Mouse (Mus musculus) MEL (cell line): ENCODE results near the gene Ptpra. TPM values are rescaled to one million over a fixed set of nuclear protein-coding genes. Genes with fewer than 3 reads are reported as not detected.

Experiments
- DNase-seq: peaks from one replicate; pipeline ENCODE4 v3.0.0; 2011; ENCODE audit warnings: low read depth, low spot score
- H3K27ac ChIP-seq: 2 replicates; pipeline ENCODE4 v1.5.1; 2012; ENCODE audit warnings: low read depth, mild to moderate bottlenecking, control low read depth, low read length, moderate library complexity; ENCODE audit not compliant: control insufficient read depth
- H3K27me3 ChIP-seq, 2 experiments: fragments of 150-350 bp in 1 of 2; sonication (generic) in 1 of 2; 2 replicates each; pipeline ENCODE4 v1.6.1; 2012; ENCODE audit warnings: low read length in 2 of 2, mild to moderate bottlenecking in 2 of 2, improper control_type of control experiment in 1 of 2, moderate library complexity in 1 of 2; ENCODE audit not compliant: insufficient read depth in 2 of 2, control insufficient read depth in 1 of 2
- H3K36me3 ChIP-seq, 2 experiments: 2 replicates each; pipeline ENCODE4 v1.6.1; 2012 to 2014; ENCODE audit warnings: low read length in 2 of 2, improper control_type of control experiment in 1 of 2, inconsistent platforms in 1 of 2, mild to moderate bottlenecking in 1 of 2; ENCODE audit not compliant: insufficient read depth in 2 of 2, control insufficient read depth in 1 of 2
- H3K4me1 ChIP-seq, 2 experiments: fragments of 150-350 bp in 1 of 2; sonication (generic) in 1 of 2; 2 replicates each; pipeline ENCODE4 v1.6.1; 2012; ENCODE audit warnings: low read length in 2 of 2, improper control_type of control experiment in 1 of 2, mild to moderate bottlenecking in 1 of 2; ENCODE audit not compliant: insufficient read depth in 2 of 2, control insufficient read depth in 1 of 2
- H3K4me3 ChIP-seq, 2 experiments: fragments of 150-350 bp in 1 of 2; sonication (generic) in 1 of 2; 2 replicates each; pipeline ENCODE4 v1.5.1; 2012; ENCODE audit warnings: low read depth in 2 of 2, low read length in 2 of 2, mild to moderate bottlenecking in 2 of 2, moderate library complexity in 2 of 2, control low read depth in 1 of 2, improper control_type of control experiment in 1 of 2; ENCODE audit not compliant: control insufficient read depth in 1 of 2, insufficient read depth in 1 of 2
- H3K79me2 ChIP-seq: 2 replicates; pipeline ENCODE4 v1.6.1; 2012; ENCODE audit warnings: mild to moderate bottlenecking, low read length, moderate library complexity; ENCODE audit not compliant: control insufficient read depth, poor library complexity, insufficient read depth
- H3K9ac ChIP-seq: 2 replicates; pipeline ENCODE4 v1.6.1; 2012; ENCODE audit warnings: low read depth, mild to moderate bottlenecking, control low read depth, low read length, moderate library complexity; ENCODE audit not compliant: control insufficient read depth, poor library complexity, severe bottlenecking
- H3K9me3 ChIP-seq: fragments of 150-350 bp; sonication (generic); replicated peaks from 2 replicates; pipeline ENCODE4 v1.6.1; 2012; ENCODE audit warnings: mild to moderate bottlenecking, low read length, improper control_type of control experiment, moderate library complexity; ENCODE audit not compliant: insufficient read depth
- CHD2 ChIP-seq: IDR thresholded peaks from 2 replicates; pipeline ENCODE4 v1.6.1; 2011; ENCODE audit warnings: low read length, improper control_type of control experiment
- CTCF ChIP-seq, 3 experiments: IDR thresholded peaks in 2 of 3; conservative IDR thresholded peaks in 1 of 3; 2 replicates each; pipeline ENCODE4 v1.5.1; 2011 to 2012; ENCODE audit warnings: low read length in 3 of 3, low read depth in 2 of 3, mild to moderate bottlenecking in 2 of 3, improper control_type of control experiment in 1 of 3, inconsistent platforms in 1 of 3, mixed read lengths in 1 of 3, moderate library complexity in 1 of 3; ENCODE audit not compliant: control insufficient read depth in 1 of 3, insufficient read depth in 1 of 3, poor library complexity in 1 of 3, severe bottlenecking in 1 of 3
- EP300 ChIP-seq, 2 experiments: IDR thresholded peaks; 2 replicates each; pipeline ENCODE4 v1.6.1; 2011; ENCODE audit warnings: improper control_type of control experiment in 2 of 2, low read length in 2 of 2, low read depth in 1 of 2, mild to moderate bottlenecking in 1 of 2
- ETS1 ChIP-seq: IDR thresholded peaks from 2 replicates; pipeline ENCODE4 v1.6.1; 2012; ENCODE audit warnings: low read depth, mild to moderate bottlenecking, inconsistent platforms, low read length, improper control_type of control experiment, moderate library complexity
- GATA1 ChIP-seq: IDR thresholded peaks from 2 replicates; pipeline ENCODE4 v1.6.1; 2011; ENCODE audit warnings: low read depth, low read length, improper control_type of control experiment
- NELFE ChIP-seq: IDR thresholded peaks from 2 replicates; pipeline ENCODE4 v1.6.1; 2011; ENCODE audit warnings: low read depth, low read length, improper control_type of control experiment
- POLR2AphosphoS5 ChIP-seq: IDR thresholded peaks from 2 replicates; pipeline ENCODE4 v1.6.1; 2012; ENCODE audit warnings: low read depth, borderline replicate concordance, mild to moderate bottlenecking, inconsistent platforms, low read length, moderate library complexity, mixed read lengths
- RAD21 ChIP-seq: IDR thresholded peaks from 2 replicates; pipeline ENCODE4 v1.6.1; 2011; ENCODE audit warnings: mild to moderate bottlenecking, low read depth, low read length, improper control_type of control experiment
- RCOR1 ChIP-seq: IDR thresholded peaks from 2 replicates; pipeline ENCODE4 v1.6.1; 2012; ENCODE audit warnings: low read depth, mild to moderate bottlenecking, inconsistent platforms, low read length, improper control_type of control experiment
- SIN3A ChIP-seq: IDR thresholded peaks from 2 replicates; pipeline ENCODE4 v1.6.1; 2012; ENCODE audit warnings: low read length, improper control_type of control experiment, inconsistent platforms
- SMC3 ChIP-seq: IDR thresholded peaks from 2 replicates; pipeline ENCODE4 v1.6.1; 2011; ENCODE audit warnings: low read depth, low read length, improper control_type of control experiment
- TAL1 ChIP-seq: IDR thresholded peaks from 2 replicates; pipeline ENCODE4 v1.6.1; 2012; ENCODE audit warnings: mild to moderate bottlenecking, inconsistent platforms, low read length, moderate library complexity, mixed read lengths
- USF2 ChIP-seq, 2 experiments: IDR thresholded peaks; 2 replicates each; pipeline ENCODE4 v1.6.1; 2011 to 2012; ENCODE audit warnings: improper control_type of control experiment in 2 of 2, low read length in 2 of 2, borderline replicate concordance in 1 of 2, inconsistent platforms in 1 of 2, low read depth in 1 of 2, mild to moderate bottlenecking in 1 of 2; ENCODE audit not compliant: insufficient read depth in 1 of 2
- ZC3H11A ChIP-seq: IDR thresholded peaks from 2 replicates; pipeline ENCODE4 v1.6.1; 2012; ENCODE audit warnings: low read depth, mild to moderate bottlenecking, inconsistent platforms, low read length, improper control_type of control experiment
- ZKSCAN1 ChIP-seq: IDR thresholded peaks from 2 replicates; pipeline ENCODE4 v1.6.1; 2012; ENCODE audit warnings: low read depth, mild to moderate bottlenecking, inconsistent platforms, low read length, improper control_type of control experiment, moderate library complexity
- polyA plus RNA-seq, 2 experiments: library from polyadenylated mRNA; stranded (reverse) in 1 of 2; unstranded in 1 of 2; fragments of >175 nt in 1 of 2; fragments of >200 nt in 1 of 2; gene quantifications; 2 replicates each; pipeline versions ENCODE4 v1.2.1 to v1.2.4; 2012; ENCODE audit warnings: low replicate concordance in 2 of 2, low read depth in 1 of 2; ENCODE audit not compliant: insufficient read length in 2 of 2, insufficient read depth in 1 of 2, missing spikeins in 1 of 2
- total RNA-seq: library from RNA; depleted of rRNA; stranded (reverse); fragments of 300-350 nt; gene quantifications from 2 replicates; pipeline ENCODE4 v1.2.3, GENCODE M21; 2012

Gene Ptpra
- total and polyA plus RNA-seq, 3 experiments: 28.1 to 68.3 TPM; not detected in 1

DNA sequence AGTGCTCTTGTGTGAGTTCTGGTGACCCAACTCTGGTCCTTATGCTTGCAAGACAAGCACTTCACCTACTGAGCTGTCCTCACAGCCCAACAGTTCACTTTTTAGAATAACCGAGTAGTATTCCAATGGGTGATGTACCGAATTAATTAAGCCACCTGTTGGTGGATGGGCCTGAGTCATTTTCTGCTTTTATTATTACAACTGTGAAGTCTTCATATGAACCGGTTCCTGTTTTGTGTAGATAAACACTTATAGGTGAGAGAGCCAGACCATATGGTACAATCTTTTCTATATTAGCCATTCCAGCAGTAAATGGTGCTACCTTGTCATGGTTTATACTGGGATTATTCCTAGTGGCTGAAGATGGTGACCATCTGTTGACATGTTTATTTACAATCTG lies 37.3 kb upstream of the Ptpra start:
- peak; percentile 49 for DNase-seq
- TF ChIP-seq ZKSCAN1 (no peak), CHD2 (no peak), ETS1 (peak; percentile 24; the same call in 1 of the 2 replicates), EP300 (IDR thresholded peaks at IDR 0.05; ENCODE audit: low read depth in 1 of 2, low read length in 2 of 2) (0 out of 4 replicates have a peak, but pooled peaks of 1 of the 2 experiments have one; percentile 14), TAL1 (peak; percentile 64), USF2 (IDR thresholded peaks at IDR 0.05; ENCODE audit: borderline replicate concordance in 1 of 2, insufficient read depth in 1 of 2, low read depth in 1 of 2, low read length in 2 of 2) (no peak)
- Histone ChIP-seq H3K9ac (no peak overlapping the region), H3K36me3 (peaks cover 0 to 21% of the 10 kb centered on the region in 2 experiments; a peak in 2 of 4 replicates), H3K79me2 (no peaks in the 10 kb centered on the region), H3K4me1 (peaks cover 12 to 15% of the 10 kb centered on the region in 2 experiments), H3K9me3 (no peaks in the 10 kb centered on the region), H3K27ac (peak overlapping the region; percentile 36; the same call in 1 of the 2 replicates), H3K27me3 (no peaks in the 10 kb centered on the region), H3K4me3 (no peak overlapping the region)

- Histone ChIP-seq H3K79me2 (no peaks in the 10 kb centered on the region), H3K4me3 (no peak overlapping the region), H3K4me1 (peaks cover 12 to 15% of the 10 kb centered on the region in 2 experiments), H3K27me3 (no peaks in the 10 kb centered on the region), H3K9me3 (no peaks in the 10 kb centered on the region), H3K36me3 (peaks cover 0 to 21% of the 10 kb centered on the region in 2 experiments; a peak in 3 of 4 replicates), H3K9ac (no peak overlapping the region), H3K27ac (no peak overlapping the region)
- TF ChIP-seq RAD21 (peak; percentile 51), ZC3H11A (no peak; the same call in 1 of the 2 replicates), POLR2AphosphoS5 (no peak), EP300 (IDR thresholded peaks at IDR 0.05; ENCODE audit: low read depth in 1 of 2, low read length in 2 of 2) (no peak), CTCF (IDR thresholded peaks at IDR 0.05 in 2 of 3, conservative IDR thresholded peaks at IDR 0.05 in 1 of 3; ENCODE audit: control insufficient read depth in 1 of 3, insufficient read depth in 1 of 3, low read depth in 2 of 3, low read length in 3 of 3, poor library complexity in 1 of 3, severe bottlenecking in 1 of 3) (peak; percentile 23 to 56 (median 40); a peak in 5 of 6 replicates), SMC3 (peak; percentile 56), TAL1 (no peak), SIN3A (no peak), RCOR1 (no peak), GATA1 (no peak), NELFE (no peak)
- DNase-seq: peak; percentile 47
Observed at GRCm38 (mm10) chr2:130414094-130414856, 35.8 kb upstream of the Ptpra start.
